Mouse (Mus musculus): ENCODE data around the gene Tmem206. TPM values are rescaled to one million over a fixed set of nuclear protein-coding genes. Genes with fewer than 3 reads are reported as not detected.

The Tmem206 gene
- polyA plus RNA-seq, 1 experiment from 2014 or later, result 13.1 TPM

DNA sequence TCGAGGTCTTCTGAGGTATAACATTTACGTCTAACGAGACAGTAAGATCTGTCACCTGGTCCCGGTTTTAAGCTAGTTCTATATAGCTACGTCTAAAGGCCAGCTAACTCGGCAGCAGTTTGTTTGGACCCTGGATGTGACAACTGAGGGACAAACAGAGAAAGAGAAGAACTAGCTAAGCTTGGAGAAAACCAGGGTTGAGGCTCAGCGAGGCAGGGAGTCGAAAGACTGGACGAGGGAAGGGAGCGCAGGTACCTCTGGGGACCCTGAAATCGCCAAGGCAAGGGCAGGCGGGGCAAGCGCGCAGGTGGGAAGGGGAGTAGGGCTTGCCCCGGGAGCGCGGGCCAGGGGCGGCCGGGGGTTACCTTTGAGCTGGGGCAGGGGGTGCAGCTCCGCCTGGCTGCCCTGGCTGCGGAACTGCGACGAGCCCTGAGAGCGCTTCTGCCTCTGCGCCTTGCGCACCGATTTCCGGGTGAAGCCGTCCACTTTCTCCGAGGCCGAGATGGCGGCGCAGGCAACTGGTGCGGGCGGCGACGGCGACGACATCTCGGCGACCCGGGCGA, 70.2 kb downstream of the Tmem206 start:
- Histone ChIP-seq H3K9me3 (ENCODE audit: low read length) (no peaks in the 10 kb centered on the region), H3K4me2 (replicated peaks; ENCODE audit: low read depth, low read length) (peak overlapping the region; percentile 70), H3K4me3 (ENCODE audit: low read depth, low read length) (peak overlapping the region; percentile 94), H3K36me3 (ENCODE audit: insufficient read depth, low read length) (no peaks in the 10 kb centered on the region), H3K27me3 (replicated peaks; ENCODE audit: insufficient read depth, low read length) (no peaks in the 10 kb centered on the region), H3K4me1 (ENCODE audit: insufficient read depth, low read depth, low read length) (no peaks in the 10 kb centered on the region), H3K9ac (replicated peaks; ENCODE audit: low read depth) (peak overlapping the region; percentile 92), H3K27ac (ENCODE audit: low read length) (peak overlapping the region; percentile 98)
- WGBS, result 0% methylated on average over 34 of the region's 43 CpGs
- DNase-seq (ENCODE audit: low spot score) (peak; percentile 40), ATAC-seq (no peak)
- TF ChIP-seq CTCF (IDR thresholded peaks at IDR 0.05), result peak; percentile 37
- TF ChIP-seq EP300 (IDR thresholded peaks at IDR 0.05), result no peak

DNA sequence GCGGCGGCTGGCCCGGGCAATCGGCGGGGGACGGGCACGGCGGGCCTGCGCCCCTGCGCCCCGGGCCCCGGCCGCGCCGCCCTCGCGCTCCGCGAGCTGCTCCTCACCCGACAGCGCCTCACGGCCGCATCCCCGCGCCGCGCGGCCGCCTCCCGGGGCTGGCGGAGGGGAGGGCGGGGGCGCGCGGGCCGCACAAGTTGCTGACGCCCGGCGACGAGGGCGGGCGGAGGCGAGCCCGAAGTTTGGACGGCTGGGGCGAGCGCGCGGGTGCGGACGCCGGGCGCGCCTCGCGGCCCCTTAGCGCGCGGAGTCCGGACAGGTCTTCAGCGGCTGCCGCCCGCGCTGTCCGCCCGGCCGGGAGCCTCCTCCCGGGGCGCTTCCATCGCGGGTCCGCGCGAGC, 70.7 kb downstream of the Tmem206 start:
- WGBS, result 0% methylated on average over 39 of the region's 74 CpGs
- no peaks in the 10 kb centered on the region for H3K36me3 ChIP-seq (ENCODE audit: insufficient read depth, low read length)
- DNase-seq (ENCODE audit: low spot score), result peak; percentile 69

DNA sequence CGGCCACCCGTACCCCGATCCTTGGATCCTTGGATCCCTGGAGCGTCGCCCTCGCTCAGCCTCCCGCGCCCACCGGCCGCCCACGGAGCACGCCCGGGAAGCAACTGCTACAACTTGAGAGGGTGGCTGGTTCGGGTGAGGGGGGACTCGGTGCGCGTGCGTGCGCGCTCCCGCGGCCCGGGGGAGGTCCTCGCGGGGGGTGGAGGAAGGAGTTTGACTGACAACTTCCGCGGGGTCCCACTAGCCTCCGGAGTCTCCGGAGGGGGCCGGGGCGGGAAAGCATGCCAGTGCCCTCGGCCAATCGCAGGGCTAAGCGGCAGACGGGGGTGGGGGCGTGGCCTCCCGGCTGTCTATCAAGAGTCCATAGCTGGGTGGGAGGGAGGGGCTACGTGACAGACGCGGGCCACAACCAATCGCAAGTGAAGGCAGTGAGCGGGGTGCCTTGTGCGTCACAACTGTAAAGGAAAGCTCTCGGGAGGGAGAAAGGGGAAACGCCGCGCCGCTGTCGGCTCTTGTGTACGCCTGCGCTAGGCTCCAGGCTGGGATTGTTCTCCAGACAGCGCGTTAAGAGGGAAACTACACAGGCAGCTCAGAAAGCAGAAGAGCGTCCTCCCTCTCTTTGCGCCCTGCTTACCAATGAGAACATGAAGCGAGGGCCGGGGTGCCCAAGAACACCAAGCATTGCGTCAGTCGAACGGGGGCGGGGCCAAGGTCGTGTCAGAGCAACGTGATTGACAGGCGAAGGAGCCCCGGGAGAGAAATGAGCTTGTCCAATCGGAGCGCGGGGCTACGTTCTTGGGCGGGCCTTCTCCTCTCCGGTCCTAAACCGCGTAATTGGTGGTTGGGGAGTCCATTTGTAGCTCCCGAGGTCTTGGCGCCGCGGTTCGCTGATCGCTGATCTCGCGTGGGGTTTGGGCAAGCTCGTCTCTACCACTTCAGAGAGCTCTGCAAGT, 71.5 kb downstream of the Tmem206 start:
- H3K27ac ChIP-seq (ENCODE audit: low read length), result peak overlapping the region; percentile 100
- H3K9ac ChIP-seq (replicated peaks; ENCODE audit: low read depth), result peak overlapping the region; percentile 92
- H3K4me3 ChIP-seq (ENCODE audit: low read depth, low read length), result peak overlapping the region; percentile 94
- TF ChIP-seq EP300 (IDR thresholded peaks at IDR 0.05), result no peak; the same call in 1 of the 2 replicates
- TF ChIP-seq CTCF (IDR thresholded peaks at IDR 0.05), result no peak
- ATAC-seq, result peak; percentile 96
- H3K36me3 ChIP-seq (ENCODE audit: insufficient read depth, low read length), result no peaks in the 10 kb centered on the region
- H3K9me3 ChIP-seq (ENCODE audit: low read length), result no peaks in the 10 kb centered on the region
- H3K4me1 ChIP-seq (ENCODE audit: insufficient read depth, low read depth, low read length), result no peaks in the 10 kb centered on the region
- peak overlapping the region; percentile 70 for H3K4me2 ChIP-seq (replicated peaks; ENCODE audit: low read depth, low read length)
- under 1% methylated on average over 60 of the region's 82 CpGs for WGBS
- peak; percentile 100 for DNase-seq (ENCODE audit: low spot score)
- no peaks in the 10 kb centered on the region for H3K27me3 ChIP-seq (replicated peaks; ENCODE audit: insufficient read depth, low read length)

More for the DNA sequence above, 70.7 kb downstream of the Tmem206 start:
- ATAC-seq, result peak; percentile 27
- Histone ChIP-seq H3K4me2 (replicated peaks; ENCODE audit: low read depth, low read length) (peak overlapping the region; percentile 70), H3K4me1 (ENCODE audit: insufficient read depth, low read depth, low read length) (no peaks in the 10 kb centered on the region), H3K9ac (replicated peaks; ENCODE audit: low read depth) (peak overlapping the region; percentile 92), H3K9me3 (ENCODE audit: low read length) (no peaks in the 10 kb centered on the region), H3K27me3 (replicated peaks; ENCODE audit: insufficient read depth, low read length) (no peaks in the 10 kb centered on the region), H3K4me3 (ENCODE audit: low read depth, low read length) (peak overlapping the region; percentile 94), H3K27ac (ENCODE audit: low read length) (peak overlapping the region; percentile 98)
- no peak for TF ChIP-seq EP300 (IDR thresholded peaks at IDR 0.05)
- TF ChIP-seq CTCF (IDR thresholded peaks at IDR 0.05), result no peak

Other genes with a start within 250 kb of the Tmem206 start
- 2.0 and 2.6 TPM in 2 replicates for gene Batf3, start 228.1 kb upstream of the Tmem206 start, polyA plus RNA-seq (2015; fragmentation: Nextera tagmentation; extraction: Ambion mirVana)
- not detected in 2 replicates for gene Fam71a, start 161.1 kb upstream of the Tmem206 start, polyA plus RNA-seq (2015; fragmentation: Nextera tagmentation; extraction: Ambion mirVana)
- 8.2 and 8.3 TPM in 2 replicates for gene Atf3, start 107.9 kb upstream of the Tmem206 start, polyA plus RNA-seq (2015; fragmentation: Nextera tagmentation; extraction: Ambion mirVana)
- gene Nenf, start 7.7 kb upstream of the Tmem206 start, polyA plus RNA-seq (2015; fragmentation: Nextera tagmentation; extraction: Ambion mirVana), result 149 and 177 TPM in 2 replicates
- gene Ppp2r5a, start 77.4 kb downstream of the Tmem206 start, polyA plus RNA-seq (2015; fragmentation: Nextera tagmentation; extraction: Ambion mirVana), result 51.5 and 56.0 TPM in 2 replicates
- 2.9 and 3.1 TPM in 2 replicates for gene Dtl, start 249.6 kb downstream of the Tmem206 start, polyA plus RNA-seq (2015; fragmentation: Nextera tagmentation; extraction: Ambion mirVana)
- 13.9 and 14.3 TPM in 2 replicates for gene Ints7, start 249.7 kb downstream of the Tmem206 start, polyA plus RNA-seq (2015; fragmentation: Nextera tagmentation; extraction: Ambion mirVana)

All from lung, postnatal 0 days (tissue).